Mouse (Mus musculus): ENCODE results near the gene Sox3.

Sox3 gene

GRCm38 (mm10) chrX:60892801-60893681, at the start of gene Sox3:
TSS of gene Sox3 (minus strand) at chrX:60893430.
- no peak for DNase-seq (ENCODE audit: low spot score in 2 of 2)

GRCm38 (mm10) chrX:60940225-60940624, 47.0 kb upstream of the Sox3 start:
- no peak for DNase-seq (ENCODE audit: low spot score in 2 of 2)

GRCm38 (mm10) chrX:60899546-60899945, 6.3 kb upstream of the Sox3 start:
- no peak for DNase-seq (ENCODE audit: low spot score in 2 of 2)

GRCm38 (mm10) chrX:60898641-60899040, 5.4 kb upstream of the Sox3 start:
- DNase-seq (ENCODE audit: low spot score in 2 of 2) = no peak

- no peak for DNase-seq (ENCODE audit: low spot score in 2 of 2)
These were observed 3.1 kb upstream of the Sox3 start for GRCm38 (mm10) chrX:60896296-60896695.

- DNase-seq (ENCODE audit: low spot score in 2 of 2) = no peak
These were observed 2.2 kb upstream of the Sox3 start for GRCm38 (mm10) chrX:60895416-60895815.

- no peak for DNase-seq (ENCODE audit: low spot score in 2 of 2)
These were observed 702 bp upstream of the Sox3 start for GRCm38 (mm10) chrX:60893720-60894543.

- DNase-seq (ENCODE audit: low spot score in 2 of 2) = no peak
These were observed 981 bp downstream of the Sox3 start for GRCm38 (mm10) chrX:60892098-60892800.

GRCm38 (mm10) chrX:60891329-60892095, 1.7 kb downstream of the Sox3 start:
- DNase-seq (ENCODE audit: low spot score in 2 of 2) = no peak

- DNase-seq (ENCODE audit: low spot score in 2 of 2) = no peak
These were observed 2.6 kb downstream of the Sox3 start for GRCm38 (mm10) chrX:60890651-60891050.

- no peak for DNase-seq (ENCODE audit: low spot score in 2 of 2)
These were observed 3.2 kb downstream of the Sox3 start for GRCm38 (mm10) chrX:60889956-60890485.
